Mouse (Mus musculus) heart, adult 18-20 months (tissue): ENCODE results near the gene Tjap1. TPM values are rescaled to one million over a fixed set of nuclear protein-coding genes. Genes with fewer than 3 reads are reported as not detected.

Experiments used
- DNase-seq, 2 experiments: peaks; one replicate each; pipeline ENCODE4 v3.0.0; 2021 to 2022; ENCODE audit warnings: mixed read lengths in 1 of 2
- long read RNA-seq, 2 experiments: library from polyadenylated mRNA; stranded (forward); transcript quantifications; one replicate each; pipeline ENCODE4 v2.0.0; 2021
- total RNA-seq, 2 experiments: library from RNA; stranded (reverse); gene quantifications; 2 replicates each; pipeline ENCODE4 v1.2.3; 2021

Gene Tjap1
- 10 to 100 TPM; 29.7 to 29.9 TPM for total RNA-seq
- long read RNA-seq, experiment 1, transcript Tjap1-201 (10 exons, 2,426 nt) = major isoform, 8 of 29 reads
- long read RNA-seq, experiment 1, partial matches to known transcripts = 4 of 29 reads
- long read RNA-seq, experiment 1, other reads (novel, unspliced or antisense) = 15 of 29 reads
- long read RNA-seq, experiment 2, partial matches to known transcripts = 0 of 14 reads
- long read RNA-seq, experiment 2, other reads (novel, unspliced or antisense) = 13 of 14 reads

GRCm38 (mm10) chr17:46282483-46283123 lies at the start of gene Tjap1:
Gene Tjap1 (minus strand): TSS chr17:46283026.
- peak; percentile 87 to 91 for DNase-seq

- no peak for DNase-seq
Measured at GRCm38 (mm10) chr17:46328723-46329122, 45.9 kb upstream of the Tjap1 start.

GRCm38 (mm10) chr17:46327906-46328534 lies 45.2 kb upstream of the Tjap1 start, which contains the start of gene Abcc10:
Gene Abcc10 (minus strand): TSS chr17:46328352.
- peak; percentile 98 to 99 for DNase-seq

- no peak for DNase-seq
Measured at GRCm38 (mm10) chr17:46327413-46327905, 44.6 kb upstream of the Tjap1 start.

- DNase-seq = no peak
Measured at GRCm38 (mm10) chr17:46322046-46322823, 39.4 kb upstream of the Tjap1 start.

GRCm38 (mm10) chr17:46320492-46320891 lies 37.7 kb upstream of the Tjap1 start:
- DNase-seq = no peak

GRCm38 (mm10) chr17:46315813-46316212 lies 33.0 kb upstream of the Tjap1 start:
- DNase-seq = no peak

- no peak for DNase-seq
Measured at GRCm38 (mm10) chr17:46313135-46313715, 30.4 kb upstream of the Tjap1 start.

GRCm38 (mm10) chr17:46310515-46310914 lies 27.7 kb upstream of the Tjap1 start:
- DNase-seq = no peak

GRCm38 (mm10) chr17:46309835-46310234 lies 27.0 kb upstream of the Tjap1 start:
- no peak for DNase-seq

- DNase-seq = no peak
Measured at GRCm38 (mm10) chr17:46306956-46307355, 24.1 kb upstream of the Tjap1 start.

GRCm38 (mm10) chr17:46304184-46304583 lies 21.4 kb upstream of the Tjap1 start:
- DNase-seq = no peak

- no peak for DNase-seq
Measured at GRCm38 (mm10) chr17:46301892-46302291, 19.1 kb upstream of the Tjap1 start.

- peak; percentile 79 to 93 for DNase-seq
Measured at GRCm38 (mm10) chr17:46298220-46298913, 15.5 kb upstream of the Tjap1 start.

GRCm38 (mm10) chr17:46297364-46298219 lies 14.8 kb upstream of the Tjap1 start, which contains the start of gene Dlk2:
Gene Dlk2 (plus strand): TSS chr17:46297421.
- no peak for DNase-seq

GRCm38 (mm10) chr17:46297028-46297363 lies 14.2 kb upstream of the Tjap1 start:
- DNase-seq = no peak

- DNase-seq = no peak
Measured at GRCm38 (mm10) chr17:46296601-46297000, 13.8 kb upstream of the Tjap1 start.

- peak; percentile 63 to 83 for DNase-seq
Measured at GRCm38 (mm10) chr17:46287678-46288095, 4.9 kb upstream of the Tjap1 start.

- DNase-seq = no peak
Measured at GRCm38 (mm10) chr17:46285407-46285806, 2.6 kb upstream of the Tjap1 start.

GRCm38 (mm10) chr17:46284653-46285052 lies 1.8 kb upstream of the Tjap1 start:
- DNase-seq = no peak
